Mouse (Mus musculus) stomach, postnatal 0 days (tissue): Measurements from ENCODE around the gene Pycr1. TPM values are rescaled to one million over a fixed set of nuclear protein-coding genes. Genes with fewer than 3 reads are reported as not detected.

Source experiments
- ATAC-seq: fragments of 200-750 bp; cut with Nextera tagmentation; 2 replicates; pipeline ENCODE4 v1.8.0; 2017; ENCODE audit not compliant: low FRiP score, low TSS enrichment
- DNase-seq: peaks from one replicate; pipeline ENCODE4 v3.0.0-alpha.2; 2016; ENCODE audit warnings: low spot score
- H3K27ac ChIP-seq: fragments of 300-500 bp; sonication (generic); replicated peaks from 2 replicates; pipeline ENCODE4 v1.5.1; 2014; ENCODE audit warnings: mild to moderate bottlenecking, control low read depth
- H3K27me3 ChIP-seq: fragments of 300-500 bp; sonication (generic); 2 replicates; pipeline ENCODE4 v1.6.1; 2014; ENCODE audit warnings: low read length; ENCODE audit not compliant: control insufficient read depth, insufficient read depth
- H3K36me3 ChIP-seq: fragments of 300-500 bp; sonication (generic); 2 replicates; pipeline ENCODE4 v1.6.1; 2014; ENCODE audit warnings: low read length, mixed read lengths; ENCODE audit not compliant: control insufficient read depth, insufficient read depth
- H3K4me1 ChIP-seq: fragments of 300-500 bp; sonication (generic); replicated peaks from 2 replicates; pipeline ENCODE4 v1.6.1; 2014; ENCODE audit warnings: antibody characterized with exemption; ENCODE audit not compliant: control insufficient read depth, insufficient read depth
- H3K4me2 ChIP-seq: fragments of 300-500 bp; sonication (generic); replicated peaks from 2 replicates; pipeline ENCODE4 v1.6.1; 2014; ENCODE audit warnings: low read depth, mild to moderate bottlenecking, control low read depth, moderate library complexity
- H3K4me3 ChIP-seq: fragments of 300-500 bp; sonication (generic); 2 replicates; pipeline ENCODE4 v1.5.1; 2014; ENCODE audit warnings: low read depth, low read length, control low read depth
- H3K9ac ChIP-seq: fragments of 300-500 bp; sonication (generic); 2 replicates; pipeline ENCODE4 v1.6.1; 2014; ENCODE audit warnings: mild to moderate bottlenecking, low read length, control low read depth, mixed read lengths
- H3K9me3 ChIP-seq: fragments of 300-500 bp; sonication (generic); 2 replicates; pipeline ENCODE4 v1.6.1; 2016; ENCODE audit warnings: low read length; ENCODE audit not compliant: control insufficient read depth
- CTCF ChIP-seq: IDR thresholded peaks from 2 replicates; pipeline ENCODE4 v1.5.1; 2016; ENCODE audit warnings: antibody characterized with exemption, low read depth, mild to moderate bottlenecking, moderate library complexity
- EP300 ChIP-seq: optimal IDR thresholded peaks from 2 replicates; pipeline ENCODE3; 2016; ENCODE audit warnings: antibody characterized with exemption
- WGBS: fragments of 180-500 bp; shearing (Covaris S2); extraction: QIAGEN DNeasy Blood & Tissue Kit; methylation state at CpG from one replicate; pipeline ENCODE4 v1.1.7; 2014; 5-methylcytosine and 5-hydroxymethylcytosine counted together
- polyA plus RNA-seq: library from polyadenylated mRNA; unstranded; fragments of >200 nt; fragmentation: Nextera tagmentation; extraction: Ambion mirVana; gene quantifications from 2 replicates; pipeline ENCODE4 v1.2.1, GENCODE M21; 2015

The Pycr1 gene
- polyA plus RNA-seq, result 13.9 and 18.4 TPM in 2 replicates

DNA sequence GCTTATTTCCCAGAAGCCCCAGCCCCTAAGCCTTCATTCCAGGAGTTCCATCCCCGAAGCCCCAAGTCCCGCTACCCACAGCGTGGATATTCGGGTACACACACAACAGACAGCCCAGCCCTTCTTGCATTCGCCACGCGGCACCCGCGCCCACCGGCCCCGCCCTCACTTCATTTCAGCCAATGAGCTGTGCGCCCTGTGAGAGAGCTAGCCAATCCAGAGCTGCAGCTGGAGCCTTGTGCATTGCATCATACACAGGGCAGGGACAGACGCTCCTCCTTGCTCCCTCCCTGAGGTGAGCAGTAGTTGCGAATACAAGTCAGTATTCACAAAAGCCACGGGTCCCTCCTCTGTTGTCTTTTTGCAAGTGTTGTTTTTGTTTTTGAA lies at the start of gene Pycr1:
Gene Pycr1, minus strand, starts transcription at position 169 of the 387 bp plus-strand sequence.
- WGBS, result 2% methylated on average over 15 of the region's 15 CpGs
- Histone ChIP-seq H3K27me3 (no peaks in the 10 kb centered on the region), H3K4me1 (no peaks in the 10 kb centered on the region), H3K36me3 (no peaks in the 10 kb centered on the region), H3K27ac (no peak within 1 kb of the TSS; the same call in 1 of the 2 replicates), H3K4me3 (peak within 1 kb of the TSS; percentile 46), H3K9ac (peak within 1 kb of the TSS; percentile 66), H3K9me3 (no peaks in the 10 kb centered on the region), H3K4me2 (peak within 1 kb of the TSS; percentile 93)
- ATAC-seq (peak; percentile 98), DNase-seq (peak; percentile 96)
- TF ChIP-seq CTCF, result no peak
- no peak for TF ChIP-seq EP300

DNA sequence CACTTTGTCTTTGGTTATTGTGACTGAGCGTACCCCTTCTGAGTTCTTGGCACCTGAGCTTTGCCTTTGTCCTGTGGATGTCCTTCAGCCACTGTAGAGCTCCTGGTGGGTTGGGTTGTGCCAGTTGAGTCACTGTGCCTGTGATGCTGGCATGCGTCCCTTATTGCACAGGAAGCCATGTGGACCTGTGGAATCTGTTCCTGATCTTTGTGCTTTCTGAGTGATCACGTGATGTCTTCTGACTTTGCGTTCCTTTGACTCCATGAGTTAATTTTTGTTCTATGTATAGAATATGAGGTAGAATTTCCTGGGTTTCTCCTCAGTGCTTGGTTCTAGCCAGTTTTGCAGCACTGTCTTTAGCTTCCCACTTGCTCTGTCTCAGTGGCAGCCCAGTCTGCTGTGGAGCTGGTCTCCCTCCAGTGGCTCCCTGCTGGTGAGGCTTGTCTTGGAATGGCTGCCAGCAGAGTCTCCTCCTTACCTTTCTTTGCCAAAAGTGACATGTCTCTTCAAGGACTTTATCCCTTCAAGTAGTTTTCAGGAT lies 49.0 kb upstream of the Pycr1 start:
- Histone ChIP-seq H3K9me3 (no peaks in the 10 kb centered on the region), H3K36me3 (peaks cover 11% of the 10 kb centered on the region), H3K27me3 (no peaks in the 10 kb centered on the region), H3K4me2 (no peak overlapping the region), H3K9ac (no peak overlapping the region), H3K4me1 (no peaks in the 10 kb centered on the region), H3K4me3 (no peak overlapping the region), H3K27ac (no peak overlapping the region)
- DNase-seq, result no peak
- no peak for ATAC-seq
- TF ChIP-seq CTCF, result 0 out of 2 replicates have a peak, but pooled peaks have one; percentile 29
- TF ChIP-seq EP300, result no peak
- WGBS, result 80% methylated on average over 4 of the region's 4 CpGs

DNA sequence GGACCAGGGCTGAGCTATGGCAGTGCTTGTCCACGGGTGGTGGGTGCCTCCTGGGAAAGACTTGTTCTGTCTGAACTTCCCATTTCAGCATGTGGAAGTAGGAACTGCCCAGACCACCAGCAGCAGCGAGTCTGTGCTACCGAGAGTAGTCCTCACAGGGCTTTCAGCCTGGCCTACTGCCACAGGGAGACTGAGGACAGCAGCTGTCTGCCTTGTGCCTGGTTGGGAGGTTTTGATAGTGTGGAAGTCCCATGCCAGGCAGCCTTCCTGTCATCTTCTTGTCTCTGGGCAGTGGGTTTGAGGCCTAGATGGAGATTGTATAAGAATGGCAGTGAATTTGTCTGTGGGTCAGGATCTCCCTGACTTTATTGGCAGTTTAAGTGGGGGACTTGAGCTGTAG lies 45.8 kb upstream of the Pycr1 start:
- Histone ChIP-seq H3K9ac (no peak overlapping the region), H3K27me3 (no peaks in the 10 kb centered on the region), H3K27ac (no peak overlapping the region), H3K9me3 (no peaks in the 10 kb centered on the region), H3K4me1 (peaks cover 4% of the 10 kb centered on the region; the same call in 1 of the 2 replicates), H3K36me3 (peaks cover 7% of the 10 kb centered on the region), H3K4me3 (no peak overlapping the region), H3K4me2 (no peak overlapping the region)
- DNase-seq (no peak), ATAC-seq (no peak)
- TF ChIP-seq EP300 (no peak), CTCF (no peak)
- WGBS, result 75% methylated on average over 3 of the region's 3 CpGs

DNA sequence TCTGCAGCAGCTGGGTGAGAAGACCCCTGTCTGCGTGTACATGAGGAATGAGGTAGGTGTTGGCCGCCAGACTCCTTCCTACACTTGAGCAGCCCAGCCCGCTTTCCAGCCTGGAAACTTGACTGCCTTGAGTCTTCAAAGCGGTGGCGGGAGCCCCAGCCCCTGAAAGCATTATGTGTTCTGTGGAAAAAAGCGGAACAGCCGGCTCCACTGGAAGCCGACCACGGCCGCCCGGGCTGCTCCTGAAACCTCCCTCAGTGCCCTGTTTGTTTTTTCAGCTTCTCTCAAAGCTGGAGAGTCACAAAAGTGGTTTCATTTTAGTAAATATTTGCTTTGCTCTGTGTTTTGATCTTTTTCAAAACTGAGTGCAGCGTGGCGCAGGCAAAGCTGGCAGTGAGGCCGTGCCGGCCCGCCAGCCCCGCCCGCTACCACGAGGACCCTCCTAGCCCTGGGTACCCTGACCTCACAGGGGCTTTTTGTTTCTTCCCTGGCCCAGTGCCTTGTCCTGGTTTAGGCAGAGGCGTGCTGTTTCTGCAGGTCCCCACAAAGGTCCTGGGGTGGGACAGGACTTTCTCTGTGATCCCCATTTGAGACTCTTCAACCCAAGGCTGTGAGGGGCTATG lies 43.2 kb upstream of the Pycr1 start:
- Histone ChIP-seq H3K9me3 (no peaks in the 10 kb centered on the region), H3K4me2 (0 out of 2 replicates have a peak overlapping the region, but pooled peaks have one; percentile 17), H3K36me3 (peaks cover 7% of the 10 kb centered on the region), H3K27ac (peak overlapping the region; percentile 65), H3K27me3 (no peaks in the 10 kb centered on the region), H3K4me3 (no peak overlapping the region), H3K4me1 (peaks cover 4% of the 10 kb centered on the region; the same call in 1 of the 2 replicates), H3K9ac (peak overlapping the region; percentile 38; the same call in 1 of the 2 replicates)
- WGBS, result 50% methylated on average over 20 of the region's 20 CpGs
- ATAC-seq (0 out of 2 replicates have a peak, but pooled peaks have one; percentile 38), DNase-seq (peak; percentile 70)
- TF ChIP-seq EP300, result no peak
- no peak for TF ChIP-seq CTCF

DNA sequence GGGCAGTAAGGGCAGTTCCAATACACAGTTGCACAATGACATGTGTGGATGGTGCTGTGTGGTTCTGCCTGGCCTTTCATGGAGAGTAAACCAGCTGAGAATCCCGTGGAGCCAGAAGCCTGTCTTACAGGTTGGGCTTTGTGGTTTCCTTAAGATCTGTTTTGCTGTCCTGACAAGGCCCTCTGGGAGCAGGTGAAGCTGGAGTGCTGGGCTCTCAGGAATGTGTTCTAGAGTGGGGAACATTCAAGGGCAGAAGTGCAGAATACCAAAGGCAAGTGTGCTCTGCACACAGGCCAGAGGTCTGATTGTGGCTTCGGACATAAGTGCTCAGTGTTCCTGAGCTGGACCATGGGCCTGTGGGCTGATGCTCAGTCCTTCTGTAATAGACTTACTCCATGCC lies 41.1 kb upstream of the Pycr1 start:
- no peak for ATAC-seq
- H3K4me1 ChIP-seq, result peaks cover 4% of the 10 kb centered on the region; the same call in 1 of the 2 replicates
- DNase-seq, result no peak
- H3K9ac ChIP-seq, result no peak overlapping the region
- no peak for TF ChIP-seq EP300
- no peak for TF ChIP-seq CTCF
- WGBS, result 74% methylated on average over 2 of the region's 2 CpGs
- no peak overlapping the region for H3K4me3 ChIP-seq
- H3K27me3 ChIP-seq, result no peaks in the 10 kb centered on the region
- no peak overlapping the region for H3K4me2 ChIP-seq
- 0 out of 2 replicates have a peak overlapping the region, but pooled peaks have one; percentile 30 for H3K27ac ChIP-seq
- H3K9me3 ChIP-seq, result no peaks in the 10 kb centered on the region
- H3K36me3 ChIP-seq, result peaks cover 7% of the 10 kb centered on the region

DNA sequence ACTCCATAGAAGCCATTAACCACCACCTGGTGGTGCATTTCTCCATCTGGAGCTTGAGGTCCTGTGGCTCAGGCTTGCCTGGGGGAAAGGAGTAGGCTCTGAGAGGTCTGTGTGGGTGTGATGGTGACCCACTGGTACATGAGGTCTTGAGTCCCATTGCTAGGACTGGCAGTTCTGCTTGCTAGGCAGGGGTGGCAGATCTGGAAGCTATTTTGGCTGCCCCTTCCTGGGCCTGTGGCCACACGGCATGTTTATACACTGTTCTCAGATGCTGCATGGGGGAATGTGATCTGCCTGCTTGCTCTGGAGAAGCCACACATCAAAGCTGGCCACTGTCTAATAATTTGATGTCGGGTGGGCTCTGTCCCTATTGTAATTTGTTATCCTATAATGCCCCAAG lies 40.5 kb upstream of the Pycr1 start:
- ATAC-seq, result no peak

More for the DNA sequence above, 40.5 kb upstream of the Pycr1 start:
- H3K9ac ChIP-seq, result no peak overlapping the region
- no peak for DNase-seq
- TF ChIP-seq EP300 (no peak), CTCF (peak; percentile 15; the same call in 1 of the 2 replicates)
- H3K27ac ChIP-seq, result 0 out of 2 replicates have a peak overlapping the region, but pooled peaks have one; percentile 30
- WGBS, result 69% methylated on average over 2 of the region's 2 CpGs
- H3K36me3 ChIP-seq, result peaks cover 4% of the 10 kb centered on the region
- H3K4me3 ChIP-seq, result no peak overlapping the region
- no peaks in the 10 kb centered on the region for H3K9me3 ChIP-seq
- peaks cover 4% of the 10 kb centered on the region; the same call in 1 of the 2 replicates for H3K4me1 ChIP-seq
- H3K27me3 ChIP-seq, result no peaks in the 10 kb centered on the region
- H3K4me2 ChIP-seq, result no peak overlapping the region
